Mouse (Mus musculus) CH12.LX (cell line): ENCODE data around the gene Hist1h2ap. TPM values are rescaled to one million over a fixed set of nuclear protein-coding genes. Genes with fewer than 3 reads are reported as not detected.

Experiments
- DNase-seq: peaks from one replicate; pipeline ENCODE4 v3.0.0-alpha.2; 2013; ENCODE audit errors: extremely low read depth
- H3K27ac ChIP-seq: 2 replicates; pipeline ENCODE4 v1.5.1; 2012; ENCODE audit warnings: low read depth, mild to moderate bottlenecking, control low read depth, moderate library complexity; ENCODE audit not compliant: insufficient read depth
- H3K27me3 ChIP-seq: replicated peaks from 2 replicates; pipeline ENCODE3; 2012; ENCODE audit warnings: inconsistent platforms
- H3K36me3 ChIP-seq, 2 experiments: replicated peaks in 1 of 2; 2 replicates each; pipeline versions ENCODE3 to v1.6.1; 2012; ENCODE audit warnings: inconsistent platforms in 1 of 2, low read length in 1 of 2, mild to moderate bottlenecking in 1 of 2, mixed read lengths in 1 of 2, moderate library complexity in 1 of 2; ENCODE audit not compliant: control insufficient read depth in 1 of 2, insufficient read depth in 1 of 2
- H3K4me1 ChIP-seq, 2 experiments: 2 replicates each; pipeline ENCODE4 v1.6.1; 2012; ENCODE audit warnings: inconsistent platforms in 1 of 2, moderate library complexity in 1 of 2; ENCODE audit not compliant: insufficient read depth in 2 of 2, control insufficient read depth in 1 of 2
- H3K4me2 ChIP-seq: 2 replicates; pipeline ENCODE4 v1.6.1; 2012; ENCODE audit warnings: low read depth, mild to moderate bottlenecking, control low read depth; ENCODE audit not compliant: poor library complexity, insufficient read depth, severe bottlenecking
- H3K4me3 ChIP-seq, 3 experiments: fragments of 150-350 bp in 1 of 3; sonication (generic) in 1 of 3; replicated peaks in 1 of 3; 2 replicates each; pipeline versions ENCODE3 to v1.5.1; 2011 to 2012; ENCODE audit warnings: low read depth in 2 of 3, low read length in 2 of 3, mild to moderate bottlenecking in 2 of 3, moderate library complexity in 2 of 3, control low read depth in 1 of 3, improper control_type of control experiment in 1 of 3, inconsistent platforms in 1 of 3, mixed read lengths in 1 of 3; ENCODE audit not compliant: poor library complexity in 1 of 3
- H3K79me2 ChIP-seq: replicated peaks from 2 replicates; pipeline ENCODE4 v1.6.1; 2012; ENCODE audit warnings: mild to moderate bottlenecking, moderate library complexity; ENCODE audit not compliant: control insufficient read depth, poor library complexity, insufficient read depth, severe bottlenecking; ENCODE audit errors: extremely low read depth
- H3K9ac ChIP-seq: 2 replicates; pipeline ENCODE4 v1.6.1; 2012; ENCODE audit warnings: low read depth, mild to moderate bottlenecking, control low read depth, moderate library complexity; ENCODE audit not compliant: insufficient read depth
- H3K9me3 ChIP-seq: replicated peaks from 2 replicates; pipeline ENCODE3; 2012; ENCODE audit warnings: low read length, inconsistent platforms, mixed read lengths
- BHLHE40 ChIP-seq: IDR thresholded peaks from 2 replicates; pipeline ENCODE4 v1.6.1; 2011; ENCODE audit warnings: mild to moderate bottlenecking, low read depth, low read length, improper control_type of control experiment
- CHD1 ChIP-seq: IDR thresholded peaks from 2 replicates; pipeline ENCODE4 v1.6.1; 2012; ENCODE audit warnings: low read depth, low read length, improper control_type of control experiment, inconsistent platforms
- CHD2 ChIP-seq: IDR thresholded peaks from 2 replicates; pipeline ENCODE4 v1.6.1; 2011; ENCODE audit warnings: low read length, improper control_type of control experiment
- CTCF ChIP-seq, 2 experiments: IDR thresholded peaks in 1 of 2; conservative IDR thresholded peaks in 1 of 2; 2 replicates each; pipeline ENCODE4 v1.5.1; 2011 to 2012; ENCODE audit warnings: low read depth in 2 of 2, low read length in 2 of 2, improper control_type of control experiment in 1 of 2, inconsistent platforms in 1 of 2, mild to moderate bottlenecking in 1 of 2, moderate library complexity in 1 of 2
- E2F4 ChIP-seq: IDR thresholded peaks from 2 replicates; pipeline ENCODE4 v1.6.1; 2011; ENCODE audit warnings: low read depth, low read length, improper control_type of control experiment; ENCODE audit not compliant: insufficient replicate concordance
- ELF1 ChIP-seq: IDR thresholded peaks from 2 replicates; pipeline ENCODE4 v1.6.1; 2014; ENCODE audit warnings: low read depth, mild to moderate bottlenecking, inconsistent platforms, low read length, improper control_type of control experiment
- EP300 ChIP-seq: IDR thresholded peaks from 2 replicates; pipeline ENCODE4 v1.6.1; 2011; ENCODE audit warnings: low read length, improper control_type of control experiment
- ETS1 ChIP-seq: conservative IDR thresholded peaks from 2 replicates; pipeline ENCODE4 v1.6.1; 2012; ENCODE audit warnings: low read depth, mild to moderate bottlenecking, inconsistent platforms, low read length, improper control_type of control experiment, moderate library complexity
- GABPA ChIP-seq: IDR thresholded peaks from 2 replicates; pipeline ENCODE4 v1.6.1; 2012; ENCODE audit warnings: low read depth, low read length, improper control_type of control experiment, inconsistent platforms; ENCODE audit not compliant: insufficient replicate concordance
- HCFC1 ChIP-seq: IDR thresholded peaks from 2 replicates; pipeline ENCODE4 v1.6.1; 2012; ENCODE audit warnings: low read depth, mild to moderate bottlenecking, inconsistent platforms, low read length, improper control_type of control experiment
- IRF4 ChIP-seq: IDR thresholded peaks from 2 replicates; pipeline ENCODE4 v1.6.1; 2014; ENCODE audit warnings: low read depth, mild to moderate bottlenecking, inconsistent platforms, low read length, improper control_type of control experiment
- JUN ChIP-seq: IDR thresholded peaks from 2 replicates; pipeline ENCODE4 v1.6.1; 2011; ENCODE audit warnings: low read depth, mild to moderate bottlenecking, low read length, improper control_type of control experiment, moderate library complexity; ENCODE audit not compliant: insufficient read depth
- JUND ChIP-seq: conservative IDR thresholded peaks from 2 replicates; pipeline ENCODE4 v1.6.1; 2011; ENCODE audit warnings: low read depth, low read length, improper control_type of control experiment
- KAT2A ChIP-seq: IDR thresholded peaks from 2 replicates; pipeline ENCODE4 v1.6.1; 2012; ENCODE audit warnings: low read length, improper control_type of control experiment, inconsistent platforms; ENCODE audit not compliant: insufficient replicate concordance
- MAFK ChIP-seq: IDR thresholded peaks from 2 replicates; pipeline ENCODE4 v1.6.1; 2011; ENCODE audit warnings: low read length, improper control_type of control experiment; ENCODE audit not compliant: insufficient replicate concordance
- MAX ChIP-seq: IDR thresholded peaks from 2 replicates; pipeline ENCODE4 v1.6.1; 2011; ENCODE audit warnings: low read length, improper control_type of control experiment
- MAZ ChIP-seq: IDR thresholded peaks from 2 replicates; pipeline ENCODE4 v1.6.1; 2012; ENCODE audit warnings: low read depth, mild to moderate bottlenecking, inconsistent platforms, low read length, improper control_type of control experiment, moderate library complexity
- MEF2A ChIP-seq: IDR thresholded peaks from 2 replicates; pipeline ENCODE4 v1.6.1; 2014; ENCODE audit warnings: low read depth, mild to moderate bottlenecking, inconsistent platforms, low read length, improper control_type of control experiment, borderline replicate concordance
- MXI1 ChIP-seq: IDR thresholded peaks from 2 replicates; pipeline ENCODE4 v1.6.1; 2011; ENCODE audit warnings: mild to moderate bottlenecking, low read depth, low read length, improper control_type of control experiment
- MYC ChIP-seq: IDR thresholded peaks from 2 replicates; pipeline ENCODE4 v1.6.1; 2011; ENCODE audit warnings: low read depth, mild to moderate bottlenecking, improper control_type of control experiment, low read length
- NELFE ChIP-seq: IDR thresholded peaks from 2 replicates; pipeline ENCODE4 v1.6.1; 2011; ENCODE audit warnings: low read depth, low read length, improper control_type of control experiment
- PAX5 ChIP-seq: IDR thresholded peaks from 2 replicates; pipeline ENCODE4 v1.6.1; 2012; ENCODE audit warnings: low read length, inconsistent platforms, mixed read lengths
- POLR2A ChIP-seq: IDR thresholded peaks from 2 replicates; pipeline ENCODE4 v1.6.1; 2011; ENCODE audit warnings: low read depth, mild to moderate bottlenecking, improper control_type of control experiment, low read length
- POLR2AphosphoS2 ChIP-seq: IDR thresholded peaks from 2 replicates; pipeline ENCODE4 v1.6.1; 2011; ENCODE audit warnings: low read depth, low read length, improper control_type of control experiment
- RAD21 ChIP-seq: IDR thresholded peaks from 2 replicates; pipeline ENCODE4 v1.6.1; 2011; ENCODE audit warnings: low read depth, mild to moderate bottlenecking, low read length, improper control_type of control experiment, moderate library complexity
- RCOR1 ChIP-seq: conservative IDR thresholded peaks from 2 replicates; pipeline ENCODE4 v1.6.1; 2012; ENCODE audit warnings: low read depth, mild to moderate bottlenecking, inconsistent platforms, low read length, improper control_type of control experiment
- SIN3A ChIP-seq: IDR thresholded peaks from 2 replicates; pipeline ENCODE4 v1.6.1; 2012; ENCODE audit warnings: low read length, improper control_type of control experiment, inconsistent platforms
- SMC3 ChIP-seq: IDR thresholded peaks from 2 replicates; pipeline ENCODE4 v1.6.1; 2011; ENCODE audit warnings: low read depth, low read length, improper control_type of control experiment
- TBP ChIP-seq: conservative IDR thresholded peaks from 2 replicates; pipeline ENCODE4 v1.6.1; 2011; ENCODE audit warnings: low read depth, low read length, improper control_type of control experiment
- UBTF ChIP-seq: IDR thresholded peaks from 2 replicates; pipeline ENCODE4 v1.6.1; 2012; ENCODE audit warnings: low read depth, mild to moderate bottlenecking, inconsistent platforms, low read length, improper control_type of control experiment, moderate library complexity
- USF2 ChIP-seq: conservative IDR thresholded peaks from 2 replicates; pipeline ENCODE4 v1.6.1; 2011; ENCODE audit warnings: low read depth, low read length, improper control_type of control experiment
- ZC3H11A ChIP-seq: IDR thresholded peaks from 2 replicates; pipeline ENCODE4 v1.6.1; 2012; ENCODE audit warnings: low read depth, mild to moderate bottlenecking, inconsistent platforms, low read length, improper control_type of control experiment
- ZKSCAN1 ChIP-seq: IDR thresholded peaks from 2 replicates; pipeline ENCODE4 v1.6.1; 2012; ENCODE audit warnings: low read depth, inconsistent platforms, low read length, improper control_type of control experiment, borderline replicate concordance
- ZMIZ1 ChIP-seq: IDR thresholded peaks from 2 replicates; pipeline ENCODE4 v1.6.1; 2012; ENCODE audit warnings: low read depth, mild to moderate bottlenecking, inconsistent platforms, low read length, improper control_type of control experiment
- ZNF384 ChIP-seq: IDR thresholded peaks from 2 replicates; pipeline ENCODE4 v1.6.1; 2012; ENCODE audit warnings: low read depth, low read length, improper control_type of control experiment, inconsistent platforms
- dilution Hi-C: fragments of 300-500 bp; cut with MboI; formaldehyde crosslinking; loops from 2 replicates; pipeline ENCODE4 v1.14.3; 2020; ENCODE audit warnings: low sequenced_read_pairs; ENCODE audit not compliant: extremely low pct_unique_long_range_greater_than_20kb, extremely low pct_ligation_motif_present
- in situ Hi-C: fragments of 300-500 bp; cut with MboI; formaldehyde crosslinking; loops from 3 replicates; pipeline ENCODE4 v1.14.3; 2019; ENCODE audit warnings: low sequenced_read_pairs, low pct_ligation_motif_present, low pct_unique_long_range_greater_than_20kb, mixed read lengths
- polyA plus RNA-seq: library from polyadenylated mRNA; unstranded; fragments of >175 nt; gene quantifications from 2 replicates; pipeline ENCODE4 v1.2.1, GENCODE M21; 2012; ENCODE audit warnings: low read depth; ENCODE audit not compliant: insufficient read length
- total RNA-seq, 2 experiments: library from RNA; depleted of rRNA; stranded (reverse); fragments of 300-350 nt in 1 of 2; fragments of >200 nt in 1 of 2; gene quantifications; 2 replicates each; pipeline ENCODE4 v1.2.3; 2012 to 2014

Hist1h2ap gene
- total and polyA plus RNA-seq, 3 experiments: 66.8 to 2,951 (median 447) TPM

DNA sequence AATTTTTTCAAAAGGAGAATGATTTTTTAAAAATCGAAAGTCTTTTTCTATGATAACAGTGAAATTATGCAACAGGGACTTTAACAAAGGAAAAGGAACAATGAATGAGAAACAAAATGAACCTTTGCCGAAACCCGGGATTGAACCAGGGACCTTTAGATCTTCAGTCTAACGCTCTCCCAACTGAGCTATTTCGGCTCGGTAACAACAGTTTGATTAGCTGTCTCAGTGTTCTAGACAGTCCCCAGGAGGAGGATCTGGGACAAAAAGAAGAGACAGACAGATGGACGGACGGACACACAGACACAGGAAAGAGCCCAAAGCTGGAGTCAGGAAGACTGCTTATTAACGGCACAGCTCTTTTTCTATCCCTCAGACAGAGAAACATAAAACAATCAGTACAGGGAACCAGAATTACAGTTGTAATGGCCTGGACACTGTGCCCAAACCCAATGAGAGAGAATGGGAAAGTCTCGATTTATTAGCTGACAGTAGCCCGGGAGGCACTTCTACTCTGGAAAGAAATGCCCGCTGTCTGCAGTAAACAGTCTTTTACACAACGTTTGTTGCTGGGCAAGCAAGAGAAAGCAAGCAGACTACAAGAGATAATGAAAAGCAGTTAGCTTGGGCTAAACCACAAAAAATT lies 49.6 kb upstream of the Hist1h2ap start (continued):
- TF ChIP-seq ZKSCAN1: no peak
- TF ChIP-seq SIN3A: no peak

DNA sequence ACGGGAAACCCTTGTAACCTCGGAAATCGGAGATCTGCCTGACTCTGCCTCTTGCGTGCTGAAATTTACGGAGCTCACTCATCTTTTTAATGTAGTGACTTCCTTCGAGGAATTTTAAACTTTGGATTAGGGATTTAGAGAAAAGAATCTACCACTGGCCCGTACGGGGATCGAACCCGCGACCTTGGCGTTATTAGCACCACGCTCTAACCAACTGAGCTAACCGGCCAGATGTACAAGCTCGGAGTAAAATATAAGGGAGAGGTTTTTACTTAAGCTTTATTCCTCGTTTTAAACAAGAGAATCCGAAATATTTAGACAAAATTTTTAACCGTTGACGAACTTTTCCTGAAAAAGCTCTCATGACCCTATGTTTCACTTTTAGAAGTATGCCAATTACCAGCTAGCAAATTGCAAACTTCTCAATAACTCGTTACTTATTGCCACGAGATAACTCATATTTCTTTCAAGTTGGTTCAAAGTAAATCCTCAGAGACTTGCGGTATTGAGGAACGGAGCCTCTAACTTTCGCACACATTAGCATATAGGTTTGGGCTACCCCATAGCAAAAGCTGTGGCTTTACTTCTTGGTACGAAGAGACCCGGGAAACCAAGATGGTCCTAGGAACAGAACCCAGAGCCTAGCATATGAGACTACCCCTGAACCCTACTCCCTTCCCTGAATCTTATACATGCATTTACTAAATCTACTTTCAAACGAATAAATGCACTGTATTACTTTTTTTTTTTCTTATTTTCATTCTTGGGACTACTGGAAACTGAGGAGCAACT lies 48.8 kb upstream of the Hist1h2ap start:
- no peak overlapping the region for H3K27ac ChIP-seq
- H3K4me3 ChIP-seq: peak overlapping the region; percentile 59 to 78 (median 72)
- H3K79me2 ChIP-seq: no peaks in the 10 kb centered on the region
- H3K4me2 ChIP-seq: peak overlapping the region; percentile 44
- dilution Hi-C loops: no loop called here
- no peaks in the 10 kb centered on the region for H3K9me3 ChIP-seq
- in situ Hi-C loops: loop anchor here (25.0 kb wide), 2 partner anchors 720 to 1405 kb away; no protein-coding TSS in a partner anchor
- H3K4me1 ChIP-seq: peaks cover 2 to 4% of the 10 kb centered on the region in 2 experiments; a peak in 3 of 4 replicates
- H3K27me3 ChIP-seq: peaks cover 2% of the 10 kb centered on the region
- DNase-seq: peak; percentile 91
- no peaks in the 10 kb centered on the region for H3K36me3 ChIP-seq
- peak overlapping the region; percentile 53 for H3K9ac ChIP-seq
- TF ChIP-seq RCOR1 (no peak), SIN3A (no peak), UBTF (no peak), RAD21 (no peak), CHD2 (no peak), ETS1 (no peak), SMC3 (no peak), GABPA (no peak), EP300 (peak; percentile 15; the same call in 1 of the 2 replicates), MAFK (peak; percentile 94), ZKSCAN1 (no peak), MYC (no peak), USF2 (no peak), ZNF384 (0 out of 2 replicates have a peak, but pooled peaks have one; percentile 32), POLR2A (no peak), MEF2A (no peak), E2F4 (0 out of 2 replicates have a peak, but pooled peaks have one; percentile 73), HCFC1 (no peak), MAX (no peak), POLR2AphosphoS2 (no peak), CTCF (conservative IDR thresholded peaks at IDR 0.05 in 1 of 2, IDR thresholded peaks at IDR 0.05 in 1 of 2; ENCODE audit: low read depth in 2 of 2, low read length in 2 of 2) (no peak), IRF4 (no peak), JUN (no peak), NELFE (no peak), JUND (no peak), MAZ (no peak), MXI1 (no peak), CHD1 (no peak), ZMIZ1 (no peak), BHLHE40 (0 out of 2 replicates have a peak, but pooled peaks have one; percentile 12), TBP (peak; percentile 100), PAX5 (no peak), KAT2A (0 out of 2 replicates have a peak, but pooled peaks have one; percentile 66), ZC3H11A (no peak), ELF1 (peak; percentile 95)
